Mouse (Mus musculus): ENCODE measurements around the gene Rab3c.

GRCm38 (mm10) chr13:110031886-110032285 is 248.9 kb downstream of the Rab3c start:
- TF ChIP-seq CTCF (IDR thresholded peaks at IDR 0.05; ENCODE audit: extremely low read depth, insufficient read length, insufficient replicate concordance, low read depth, low read length), result no peak
- TF ChIP-seq POLR2A (IDR thresholded peaks at IDR 0.05; ENCODE audit: low read depth, low read length), result no peak
